Mouse (Mus musculus) heart, postnatal 36 days (tissue): ENCODE measurements at regions not wholly inside any gene's neighbourhood (a gene's known extent, or its start where the extent isn't known, plus 50 kb on each side); places are given as distances from the start of the nearest gene placed in this dataset.
A peak's percentile ranks its signal among the peaks of the same experiment; 100 is the strongest.

Source experiments
- DNase-seq, 2 experiments: peaks; one replicate each; pipeline ENCODE4 v3.0.0; 2021 to 2022
- intact Hi-C: fragments of 180-260 bp; cut with DNase I; formaldehyde crosslinking; loops from one replicate; pipeline ENCODE4 v1.15.1; 2025
- microRNA-seq, 2 experiments: library from miRNA; unstranded; fragments of <30 nt; microRNA quantifications; one replicate each; pipeline ENCODE4 v1.2.0; 2021; ENCODE audit warnings: borderline number of aligned reads in 2 of 2

DNA sequence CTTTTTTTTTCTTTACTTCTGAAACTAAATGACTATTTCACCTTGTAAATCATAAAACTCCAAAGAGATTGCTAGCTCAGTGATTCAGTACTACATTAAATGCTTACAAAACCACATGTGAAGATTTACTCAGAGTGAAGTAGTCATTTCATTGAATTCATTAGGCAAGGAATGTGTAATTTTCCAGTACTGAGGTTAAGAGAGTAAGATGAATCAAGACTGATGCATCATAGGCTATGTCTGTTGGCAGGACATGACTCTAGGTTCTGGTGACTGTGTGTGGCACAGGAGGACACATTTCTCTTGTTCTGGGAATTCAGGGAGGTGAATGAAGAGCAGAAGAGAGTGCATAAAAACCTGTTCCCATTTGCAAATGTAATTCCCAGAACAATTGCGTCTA is 741.7 kb downstream of the Slitrk6 start:
- intact Hi-C loops: no loop called here
- DNase-seq: no peak

DNA sequence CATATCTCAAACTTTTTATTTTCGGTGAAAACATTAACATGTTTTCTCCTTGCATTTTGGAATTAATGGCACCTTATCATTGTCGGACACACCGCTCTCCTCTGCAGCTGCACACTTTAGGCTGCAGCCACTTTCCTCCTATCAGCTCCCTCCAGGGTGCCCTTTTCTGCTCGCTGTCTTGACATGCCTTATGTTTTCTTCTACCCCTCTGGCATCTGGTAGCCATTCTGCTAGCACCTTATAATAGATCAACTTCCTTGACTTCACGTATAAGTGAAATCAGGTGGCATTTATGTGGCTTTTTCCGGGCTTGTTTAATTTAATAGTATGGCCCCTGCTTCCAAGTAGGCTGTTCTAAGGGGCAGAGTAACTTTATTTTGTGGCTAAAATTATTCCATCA is 747.8 kb downstream of the Slitrk6 start:
- no peak for DNase-seq
- intact Hi-C loops: no loop called here

DNA sequence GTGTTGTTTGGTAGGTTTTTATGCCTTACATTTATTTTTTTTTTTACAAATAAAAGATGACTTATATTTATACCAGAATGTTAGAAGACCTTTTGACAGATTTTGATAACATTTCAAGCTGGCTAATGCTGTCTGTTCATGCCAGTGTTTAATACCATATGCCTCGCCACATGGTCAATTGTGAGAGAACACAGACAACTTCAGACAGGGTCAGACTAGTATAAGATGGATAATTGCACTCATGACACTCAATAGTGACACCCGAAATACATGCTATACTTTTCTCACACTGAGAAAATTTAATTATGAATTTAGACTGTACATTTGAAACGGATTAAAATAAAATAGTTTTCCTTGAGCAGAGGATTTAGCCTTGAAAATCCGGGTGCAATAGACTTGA is 769.9 kb downstream of the Slitrk6 start:
- no peak for DNase-seq
- intact Hi-C loops: no loop called here

- no peak for DNase-seq
- intact Hi-C loops: no loop called here
Measured at GRCm38 (mm10) chr14:109958008-109958407, 796.9 kb downstream of the Slitrk6 start.

- DNase-seq: no peak
- intact Hi-C loops: no loop called here
Measured at GRCm38 (mm10) chr14:109941944-109942343, 813.0 kb downstream of the Slitrk6 start.

GRCm38 (mm10) chr14:109941162-109941561 is 813.8 kb downstream of the Slitrk6 start:
- DNase-seq: no peak
- intact Hi-C loops: no loop called here

DNA sequence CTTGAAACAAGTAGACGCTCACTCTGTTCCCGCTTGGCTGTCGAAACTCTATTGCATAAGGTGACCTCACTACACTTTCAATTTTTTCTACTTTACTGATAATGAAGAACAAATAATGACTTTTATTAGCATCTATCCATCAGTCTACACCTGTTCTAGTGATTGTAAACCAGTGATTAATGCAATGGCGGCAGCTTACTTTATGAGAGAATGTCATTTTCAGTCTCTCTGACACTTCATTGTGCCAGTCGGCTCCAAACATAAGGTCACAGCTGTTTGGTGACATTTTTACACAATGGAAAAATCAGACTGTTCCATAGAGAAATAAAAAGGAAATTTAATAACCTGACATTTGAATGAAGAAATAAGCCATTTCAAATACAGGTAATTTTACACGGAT is 817.5 kb downstream of the Slitrk6 start:
- DNase-seq: no peak
- intact Hi-C loops: no loop called here

DNA sequence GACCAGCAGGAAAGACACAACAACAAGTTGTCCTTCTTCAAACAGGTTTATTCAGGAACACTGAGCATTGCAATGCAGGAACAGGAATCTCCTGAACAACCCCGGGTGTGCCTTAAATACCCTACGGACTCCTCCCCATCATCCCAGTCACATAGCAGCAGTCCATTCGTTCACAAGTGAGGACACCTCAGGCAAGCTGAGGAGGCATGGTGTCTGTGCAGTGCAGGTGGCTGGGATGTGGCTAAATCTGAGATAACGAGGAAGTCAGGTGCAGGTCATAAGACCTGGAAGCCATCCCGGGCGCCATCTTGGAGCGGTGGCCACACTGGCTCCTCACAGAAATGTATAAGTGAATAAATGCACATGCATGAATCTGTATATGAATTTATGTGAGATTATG is 826.0 kb downstream of the Slitrk6 start:
- intact Hi-C loops: no loop called here
- DNase-seq: no peak

- intact Hi-C loops: loop anchor here (5.0 kb wide), 1 partner anchor 870 kb away; no protein-coding TSS in a partner anchor
- DNase-seq: no peak
Measured at GRCm38 (mm10) chr14:109891896-109892165, 863.1 kb downstream of the Slitrk6 start.

DNA sequence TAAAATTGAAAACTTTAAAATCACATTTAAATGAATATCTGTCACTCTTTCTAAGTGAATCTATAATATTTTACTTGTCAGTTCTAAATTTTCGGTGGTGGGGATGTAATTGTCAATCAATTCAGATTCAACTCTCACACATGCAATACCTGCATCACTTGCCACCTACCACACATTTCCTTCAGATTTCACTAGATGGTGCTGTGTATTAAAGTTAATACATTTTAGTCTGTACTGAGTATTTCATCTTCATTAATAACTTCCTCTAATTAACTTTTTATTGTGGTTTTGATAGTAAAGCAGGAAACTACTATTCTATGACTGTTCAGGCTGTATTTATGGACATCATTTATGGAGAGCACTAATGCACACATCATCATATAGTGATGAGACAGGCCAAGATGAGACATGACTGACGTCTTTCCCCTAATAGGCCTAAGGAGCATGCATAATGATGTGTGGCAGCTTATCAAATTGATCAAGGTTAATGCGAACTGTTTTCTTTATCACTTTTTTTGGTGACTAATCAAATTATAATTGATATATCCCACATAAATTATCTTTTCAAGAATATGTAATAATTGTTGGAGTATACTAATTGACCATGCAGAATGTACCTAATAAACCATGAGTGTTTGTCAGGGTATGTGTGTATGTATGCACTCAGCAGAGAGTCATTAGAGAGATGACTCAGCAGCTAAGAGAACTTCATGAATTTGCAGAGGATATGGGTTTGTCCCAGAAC is 863.6 kb downstream of the Slitrk6 start:
- intact Hi-C loops: loop anchor here (5.0 kb wide), 1 partner anchor 871 kb away; no protein-coding TSS in a partner anchor

DNA sequence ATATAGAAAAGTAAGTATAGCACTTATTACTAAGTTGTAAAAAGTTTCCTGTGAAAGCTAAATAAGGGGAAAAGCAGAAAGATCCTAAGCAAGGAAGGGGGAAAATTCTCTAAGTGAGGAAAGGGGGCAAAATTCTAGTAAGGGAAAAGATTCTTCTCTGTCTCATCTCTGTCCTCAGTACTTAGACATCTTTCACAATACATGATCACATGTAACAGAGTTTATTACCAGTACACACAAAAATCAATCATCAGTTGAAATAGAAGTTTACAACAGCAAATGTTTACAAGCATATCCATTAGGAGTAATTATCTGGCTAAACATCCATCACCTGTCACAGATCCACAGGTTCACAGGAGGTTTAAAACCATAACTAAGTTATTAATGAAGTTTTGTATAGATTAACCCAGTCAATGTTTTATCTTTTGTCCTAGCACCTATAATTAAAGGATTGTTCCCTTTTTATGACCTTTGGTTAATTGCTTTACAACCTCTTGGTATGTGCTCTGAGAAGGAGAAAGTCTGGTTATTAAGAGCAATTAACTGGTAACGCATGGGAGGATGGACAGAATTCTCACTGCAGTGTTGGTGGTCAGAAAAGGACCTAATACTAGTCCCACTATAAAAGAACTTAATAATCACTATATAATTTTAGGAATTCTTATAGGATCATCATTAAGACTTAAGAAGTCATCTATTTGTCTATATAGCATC is 877.8 kb downstream of the Slitrk6 start:
- intact Hi-C loops: no loop called here

More for the DNA sequence above, 863.6 kb downstream of the Slitrk6 start:
- no peak for DNase-seq

GRCm38 (mm10) chr14:109874230-109874629 is 880.7 kb downstream of the Slitrk6 start:
- intact Hi-C loops: loop anchor here (2.0 to 5.0 kb wide), 2 partner anchors 889 to 903 kb away; no protein-coding TSS in a partner anchor
- peak in 1 of 2 experiments; percentile 10 for DNase-seq

More for the DNA sequence above, 877.8 kb downstream of the Slitrk6 start:
- DNase-seq: no peak

GRCm38 (mm10) chr14:109840354-109841104 is 914.4 kb downstream of the Slitrk6 start:
- intact Hi-C loops: no loop called here
- DNase-seq: no peak

DNA sequence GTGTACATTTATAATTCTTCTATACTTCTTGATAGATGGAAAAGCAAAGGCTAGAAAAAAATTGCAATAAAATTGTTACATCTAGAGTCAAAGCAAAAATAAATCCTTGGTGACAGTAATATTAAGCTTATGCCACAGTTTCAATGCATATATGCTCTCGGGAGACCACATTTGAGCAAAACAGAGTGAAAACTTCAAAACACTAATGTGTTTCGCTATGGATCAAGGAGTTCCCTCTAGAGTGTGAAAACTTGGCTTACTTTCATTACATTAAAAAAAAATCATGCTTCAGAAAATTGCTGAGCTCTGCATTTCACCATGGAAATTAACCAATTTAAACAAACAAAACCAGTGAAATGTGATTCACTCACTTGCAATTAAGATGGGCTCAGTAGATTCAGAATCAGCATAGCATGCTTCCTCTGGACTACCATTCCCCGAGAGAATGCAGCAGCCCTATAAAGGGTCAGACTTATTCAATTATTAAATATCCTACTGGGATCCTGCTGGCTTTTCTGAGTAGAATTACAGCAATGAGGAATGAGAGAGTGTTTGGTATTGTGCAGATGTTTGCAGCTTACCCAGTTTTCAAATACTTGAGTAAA is 888.7 kb upstream of the Slitrk1 start:
- DNase-seq: no peak
- intact Hi-C loops: no loop called here

DNA sequence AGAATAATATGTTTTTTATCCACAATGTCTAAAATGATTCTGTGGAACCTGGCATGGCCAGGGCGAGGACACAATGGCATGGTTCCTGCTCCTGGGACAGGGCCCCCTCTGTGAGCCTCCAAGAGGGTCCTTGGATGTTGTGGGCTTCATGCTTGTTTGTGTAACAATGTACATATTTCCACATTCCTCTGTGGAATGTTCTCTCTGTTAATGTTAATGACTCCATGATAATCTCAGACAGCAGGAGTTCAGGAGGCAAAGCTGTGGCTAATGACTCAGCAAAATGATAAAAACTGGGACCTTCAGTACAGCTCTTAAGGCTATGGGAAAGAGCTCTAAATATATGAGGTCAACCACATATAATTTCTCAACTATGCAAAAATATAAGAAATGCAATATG is 858.3 kb upstream of the Slitrk1 start:
- intact Hi-C loops: no loop called here
- DNase-seq: no peak

- intact Hi-C loops: no loop called here
Measured at GRCm38 (mm10) chr14:109760892-109761291, 846.9 kb upstream of the Slitrk1 start.

More at GRCm38 (mm10) chr14:109760892-109761291, 846.9 kb upstream of the Slitrk1 start:
- DNase-seq: no peak

Small RNA genes lying in the stretch of these regions (microRNA-seq; reads per million reads assigned to microRNA genes)
- gene Gm24369: 0 reads per million in 2 experiments
